Mouse (Mus musculus): Measurements from ENCODE around the gene Tomm40l. TPM values are rescaled to one million over a fixed set of nuclear protein-coding genes. Genes with fewer than 3 reads are reported as not detected.
A peak's percentile ranks its signal among the peaks of the same experiment; 100 is the strongest.

Gene Tomm40l
- total RNA-seq (2014; fragmentation: Nextera tagmentation): 9.7 and 13.7 TPM in 2 replicates
- 19.2 and 26.4 TPM in 2 replicates for total RNA-seq (2017)
- polyA plus RNA-seq (2012): 31.9 and 35.8 TPM in 2 replicates

GRCm38 (mm10) chr1:171222238-171223155 lies at the start of gene Tomm40l:
Tomm40l (minus strand) TSS chr1:171222514.
- DNase-seq (ENCODE audit: low spot score): peak; percentile 97
- TF ChIP-seq TAL1 (conservative IDR thresholded peaks at IDR 0.05; ENCODE audit: low read depth, low read length): no peak
- TF ChIP-seq GATA1 (IDR thresholded peaks at IDR 0.05; ENCODE audit: borderline replicate concordance, low read length): no peak
- no peak for TF ChIP-seq GATA2 (IDR thresholded peaks at IDR 0.05; ENCODE audit: borderline replicate concordance, low read depth, low read length)
- TF ChIP-seq POLR2AphosphoS5 (IDR thresholded peaks at IDR 0.05; ENCODE audit: insufficient replicate concordance, low read depth, low read length): no peak
- TF ChIP-seq CTCF (IDR thresholded peaks at IDR 0.05; ENCODE audit: low read depth, low read length): no peak
- H3K4me1 ChIP-seq (ENCODE audit: insufficient read depth, low read depth, low read length): peaks cover 18% of the 10 kb centered on the region
- H3K9me3 ChIP-seq (replicated peaks): no peaks in the 10 kb centered on the region
- peaks cover 35% of the 10 kb centered on the region for H3K36me3 ChIP-seq (replicated peaks)
- H3K27me3 ChIP-seq (ENCODE audit: insufficient read depth, low read length): peaks cover 3% of the 10 kb centered on the region; the same call in 1 of the 2 replicates
- peak; percentile 98 for ATAC-seq (ENCODE audit: extremely low read depth, insufficient number of reproducible peaks, low FRiP score, poor library complexity, severe bottlenecking)
- peak within 1 kb of the TSS; percentile 72 for H3K4me3 ChIP-seq (ENCODE audit: low read depth, low read length)

- Histone ChIP-seq H3K4me1 (ENCODE audit: insufficient read depth, low read depth, low read length) (peaks cover 73% of the 10 kb centered on the region), H3K4me3 (ENCODE audit: low read depth, low read length) (peak overlapping the region; percentile 42; the same call in 1 of the 2 replicates), H3K9me3 (replicated peaks) (no peaks in the 10 kb centered on the region), H3K27me3 (ENCODE audit: insufficient read depth, low read length) (no peaks in the 10 kb centered on the region), H3K36me3 (replicated peaks) (peaks cover 56% of the 10 kb centered on the region)
- DNase-seq (ENCODE audit: low spot score) (no peak), ATAC-seq (ENCODE audit: extremely low read depth, insufficient number of reproducible peaks, low FRiP score, poor library complexity, severe bottlenecking) (no peak)
- no peak for TF ChIP-seq TAL1 (conservative IDR thresholded peaks at IDR 0.05; ENCODE audit: low read depth, low read length)
These were observed 49.8 kb upstream of the Tomm40l start for GRCm38 (mm10) chr1:171272086-171272485.

GRCm38 (mm10) chr1:171271622-171272021 lies 49.3 kb upstream of the Tomm40l start:
- Histone ChIP-seq H3K27me3 (ENCODE audit: insufficient read depth, low read length) (no peaks in the 10 kb centered on the region), H3K9me3 (replicated peaks) (no peaks in the 10 kb centered on the region), H3K4me1 (ENCODE audit: insufficient read depth, low read depth, low read length) (peaks cover 69% of the 10 kb centered on the region), H3K36me3 (replicated peaks) (peaks cover 52% of the 10 kb centered on the region), H3K4me3 (ENCODE audit: low read depth, low read length) (peak overlapping the region; percentile 42; the same call in 1 of the 2 replicates)
- TF ChIP-seq CTCF (IDR thresholded peaks at IDR 0.05; ENCODE audit: low read depth, low read length) (no peak), TAL1 (conservative IDR thresholded peaks at IDR 0.05; ENCODE audit: low read depth, low read length) (no peak), GATA1 (IDR thresholded peaks at IDR 0.05; ENCODE audit: borderline replicate concordance, low read length) (no peak), GATA2 (IDR thresholded peaks at IDR 0.05; ENCODE audit: borderline replicate concordance, low read depth, low read length) (no peak), POLR2AphosphoS5 (IDR thresholded peaks at IDR 0.05; ENCODE audit: insufficient replicate concordance, low read depth, low read length) (no peak)
- DNase-seq (ENCODE audit: low spot score) (no peak), ATAC-seq (ENCODE audit: extremely low read depth, insufficient number of reproducible peaks, low FRiP score, poor library complexity, severe bottlenecking) (no peak)

- Histone ChIP-seq H3K36me3 (replicated peaks) (peaks cover 47% of the 10 kb centered on the region), H3K4me3 (ENCODE audit: low read depth, low read length) (peak overlapping the region; percentile 97), H3K27me3 (ENCODE audit: insufficient read depth, low read length) (no peaks in the 10 kb centered on the region), H3K9me3 (replicated peaks) (no peaks in the 10 kb centered on the region), H3K4me1 (ENCODE audit: insufficient read depth, low read depth, low read length) (peaks cover 69% of the 10 kb centered on the region)
- no peak for ATAC-seq (ENCODE audit: extremely low read depth, insufficient number of reproducible peaks, low FRiP score, poor library complexity, severe bottlenecking)
- no peak for TF ChIP-seq GATA2 (IDR thresholded peaks at IDR 0.05; ENCODE audit: borderline replicate concordance, low read depth, low read length)
- TF ChIP-seq TAL1 (conservative IDR thresholded peaks at IDR 0.05; ENCODE audit: low read depth, low read length): 0 out of 2 replicates have a peak, but pooled peaks have one; percentile 13
- DNase-seq (ENCODE audit: low spot score): no peak
These were observed 48.9 kb upstream of the Tomm40l start for GRCm38 (mm10) chr1:171271196-171271595.

- TF ChIP-seq GATA2 (IDR thresholded peaks at IDR 0.05; ENCODE audit: borderline replicate concordance, low read depth, low read length) (no peak), CTCF (IDR thresholded peaks at IDR 0.05; ENCODE audit: low read depth, low read length) (no peak), TAL1 (conservative IDR thresholded peaks at IDR 0.05; ENCODE audit: low read depth, low read length) (no peak), GATA1 (IDR thresholded peaks at IDR 0.05; ENCODE audit: borderline replicate concordance, low read length) (no peak), POLR2AphosphoS5 (IDR thresholded peaks at IDR 0.05; ENCODE audit: insufficient replicate concordance, low read depth, low read length) (no peak)
- ATAC-seq (ENCODE audit: extremely low read depth, insufficient number of reproducible peaks, low FRiP score, poor library complexity, severe bottlenecking) (no peak; the same call in 1 of the 2 replicates), DNase-seq (ENCODE audit: low spot score) (no peak)
- H3K4me1 ChIP-seq (ENCODE audit: insufficient read depth, low read depth, low read length): peaks cover 63% of the 10 kb centered on the region
- no peaks in the 10 kb centered on the region for H3K27me3 ChIP-seq (ENCODE audit: insufficient read depth, low read length)
- peaks cover 41% of the 10 kb centered on the region for H3K36me3 ChIP-seq (replicated peaks)
- peak overlapping the region; percentile 97 for H3K4me3 ChIP-seq (ENCODE audit: low read depth, low read length)
- no peaks in the 10 kb centered on the region for H3K9me3 ChIP-seq (replicated peaks)
These were observed 48.2 kb upstream of the Tomm40l start for GRCm38 (mm10) chr1:171270573-171270900.

GRCm38 (mm10) chr1:171269848-171270572 lies 47.7 kb upstream of the Tomm40l start, which contains the start of gene B4galt3:
B4galt3 (plus strand) TSS chr1:171270328.
- ATAC-seq (ENCODE audit: extremely low read depth, insufficient number of reproducible peaks, low FRiP score, poor library complexity, severe bottlenecking): peak; percentile 87
- no peaks in the 10 kb centered on the region for H3K9me3 ChIP-seq (replicated peaks)
- peak; percentile 90 for DNase-seq (ENCODE audit: low spot score)
- H3K36me3 ChIP-seq (replicated peaks): peaks cover 36% of the 10 kb centered on the region
- no peak for TF ChIP-seq CTCF (IDR thresholded peaks at IDR 0.05; ENCODE audit: low read depth, low read length)
- TF ChIP-seq POLR2AphosphoS5 (IDR thresholded peaks at IDR 0.05; ENCODE audit: insufficient replicate concordance, low read depth, low read length): no peak
- TF ChIP-seq TAL1 (conservative IDR thresholded peaks at IDR 0.05; ENCODE audit: low read depth, low read length): no peak
- no peak for TF ChIP-seq GATA2 (IDR thresholded peaks at IDR 0.05; ENCODE audit: borderline replicate concordance, low read depth, low read length)
- no peak for TF ChIP-seq GATA1 (IDR thresholded peaks at IDR 0.05; ENCODE audit: borderline replicate concordance, low read length)
- H3K4me1 ChIP-seq (ENCODE audit: insufficient read depth, low read depth, low read length): peaks cover 60% of the 10 kb centered on the region
- peak within 1 kb of the TSS; percentile 97 for H3K4me3 ChIP-seq (ENCODE audit: low read depth, low read length)
- no peaks in the 10 kb centered on the region for H3K27me3 ChIP-seq (ENCODE audit: insufficient read depth, low read length)
